Mouse (Mus musculus) kidney, adult 8-10 months (tissue): Measurements from ENCODE around the gene Cenps.
"Not testable (repeated sequence)": the region's sequence is repeated elsewhere in the genome, so short reads cannot be mapped to it uniquely, and the experiment has no call there.

Source experiments
- DNase-seq, 2 experiments: peaks; one replicate each; pipeline ENCODE4 v3.0.0; 2022

Cenps gene

GRCm38 (mm10) chr4:149155711-149156110, 18.3 kb upstream of the Cenps start:
- DNase-seq: no peak

- no peak for DNase-seq
These were observed 17.4 kb upstream of the Cenps start for GRCm38 (mm10) chr4:149154859-149155258.

GRCm38 (mm10) chr4:149150721-149151120, 13.3 kb upstream of the Cenps start:
- DNase-seq: no peak

GRCm38 (mm10) chr4:149150256-149150655, 12.8 kb upstream of the Cenps start:
- no peak for DNase-seq

GRCm38 (mm10) chr4:149149611-149150010, 12.2 kb upstream of the Cenps start:
- DNase-seq: no peak

- no peak for DNase-seq
These were observed 11.8 kb upstream of the Cenps start for GRCm38 (mm10) chr4:149149196-149149595.

- no peak for DNase-seq
These were observed 10.7 kb upstream of the Cenps start for GRCm38 (mm10) chr4:149148084-149148483.

- no peak for DNase-seq
These were observed 10.1 kb upstream of the Cenps start for GRCm38 (mm10) chr4:149147528-149147927.

GRCm38 (mm10) chr4:149145151-149145550, 7.7 kb upstream of the Cenps start:
- DNase-seq: no peak

- peak; percentile 57 to 83 for DNase-seq
These were observed 7.0 kb upstream of the Cenps start for GRCm38 (mm10) chr4:149144459-149144858.

- DNase-seq: peak in 1 of 2 experiments; percentile 19
These were observed 6.2 kb upstream of the Cenps start for GRCm38 (mm10) chr4:149143594-149143993.

- no peak for DNase-seq
These were observed 1.1 kb upstream of the Cenps start for GRCm38 (mm10) chr4:149138515-149138914.

- DNase-seq: no peak
These were observed 1.1 kb downstream of the Cenps start for GRCm38 (mm10) chr4:149136116-149136850.

- DNase-seq: no peak
These were observed 4.0 kb downstream of the Cenps start for GRCm38 (mm10) chr4:149133395-149133794.

GRCm38 (mm10) chr4:149131789-149132565, 5.5 kb downstream of the Cenps start:
- no peak for DNase-seq

- DNase-seq: no peak
These were observed 6.2 kb downstream of the Cenps start for GRCm38 (mm10) chr4:149131021-149131752.

- no peak for DNase-seq
These were observed 9.0 kb downstream of the Cenps start for GRCm38 (mm10) chr4:149128467-149128866.

GRCm38 (mm10) chr4:149126663-149127062, 10.8 kb downstream of the Cenps start, which contains the start of gene Cort:
TSS of gene Cort (minus strand) at chr4:149126763.
- no peak for DNase-seq

GRCm38 (mm10) chr4:149126115-149126509, 11.3 kb downstream of the Cenps start:
- no peak for DNase-seq

GRCm38 (mm10) chr4:149125341-149126114, 11.9 kb downstream of the Cenps start:
- DNase-seq: no peak

GRCm38 (mm10) chr4:149123432-149123831, 14.0 kb downstream of the Cenps start:
- DNase-seq: no peak

GRCm38 (mm10) chr4:149119978-149120562, 17.4 kb downstream of the Cenps start:
- not testable (repeated sequence) for DNase-seq
